Mouse (Mus musculus) T-helper 2 cell (primary cell): ENCODE results near the gene Grin3b.

Source experiments
- in situ Hi-C: fragments of 300-600 bp; cut with MboI, MseI; formaldehyde crosslinking; loops from one replicate; pipeline ENCODE4 v1.15.1; 2025; ENCODE audit warnings: high pct_unique_total_duplicates

Gene Grin3b

DNA sequence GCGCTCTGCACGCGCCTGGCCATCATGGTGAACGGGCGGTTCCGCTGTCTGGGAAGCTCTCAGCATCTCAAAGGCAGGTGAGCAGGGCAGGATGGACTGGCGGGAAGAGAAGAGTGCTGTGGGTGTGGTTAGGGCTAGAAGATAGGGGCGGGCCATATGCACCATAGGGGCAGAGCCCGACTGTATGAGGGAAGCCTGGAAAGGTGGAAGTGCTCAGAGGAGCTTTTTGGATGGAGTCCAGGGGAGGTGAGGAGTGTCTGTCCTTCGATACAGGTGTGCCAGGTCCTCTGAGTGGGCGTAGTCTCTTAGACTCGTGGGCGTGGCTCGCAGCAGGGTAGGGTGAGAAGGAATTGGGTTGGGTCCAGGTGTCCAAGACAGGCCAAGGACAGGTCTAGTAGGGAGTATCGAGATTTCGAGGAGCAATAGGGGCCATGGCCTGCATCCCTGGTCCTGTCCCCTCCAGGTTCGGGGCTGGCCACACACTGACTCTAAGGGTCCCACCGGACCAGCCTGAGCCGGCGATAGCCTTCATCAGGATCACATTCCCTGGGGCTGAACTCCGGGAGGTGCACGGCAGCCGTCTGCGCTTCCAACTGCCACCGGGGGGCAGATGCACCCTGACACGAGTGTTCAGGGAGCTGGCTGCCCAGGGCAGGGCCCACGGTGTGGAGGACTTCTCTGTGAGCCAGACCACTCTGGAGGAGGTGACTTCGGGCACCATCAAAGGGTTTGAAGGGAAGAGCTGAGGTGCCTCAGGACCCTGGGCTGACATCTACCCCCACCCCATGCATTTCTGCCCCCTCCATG is 44.2 kb downstream of the Grin3b start:
- in situ Hi-C loops: no loop called here

DNA sequence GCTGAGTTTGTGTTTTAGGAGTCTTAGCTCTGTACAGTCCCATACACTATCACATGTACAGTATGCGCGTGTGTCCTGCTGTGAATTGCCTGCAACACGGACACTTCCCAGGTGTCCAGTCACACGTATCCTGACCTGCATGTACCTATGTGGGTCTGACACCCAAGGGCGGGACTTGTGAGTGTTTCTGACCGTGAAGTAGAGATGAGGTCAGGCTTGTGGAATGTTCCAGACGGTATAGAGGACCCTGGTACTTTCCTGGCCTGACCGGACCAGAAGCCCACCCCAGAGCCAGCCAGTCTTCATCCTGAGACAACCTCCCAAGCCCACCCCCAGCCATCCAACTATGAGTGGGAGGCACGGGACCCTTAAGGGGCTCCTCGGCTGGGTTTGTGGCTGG is 45.1 kb downstream of the Grin3b start:
- in situ Hi-C loops: no loop called here

DNA sequence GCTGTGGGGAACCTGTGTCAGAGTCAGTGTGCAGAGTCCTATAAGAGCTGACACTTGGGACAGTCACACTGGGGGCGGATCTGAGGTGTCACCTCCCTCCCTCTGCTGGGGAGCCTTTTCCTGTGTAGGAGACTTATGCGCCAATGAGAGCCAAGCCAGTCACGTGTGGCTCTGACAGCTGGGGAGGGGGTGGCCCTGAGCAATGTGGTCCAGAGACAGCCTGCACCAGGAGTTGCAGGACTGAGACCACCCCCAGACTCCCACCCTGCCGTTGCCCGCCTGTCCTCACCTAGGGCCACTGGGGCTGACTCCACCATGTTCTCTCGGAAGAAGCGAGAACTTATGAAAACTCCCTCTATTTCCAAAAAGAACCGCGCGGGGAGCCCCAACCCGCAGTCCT is 46.0 kb downstream of the Grin3b start, which contains the start of gene Arhgap45:
Gene Arhgap45 (plus strand): TSS at position 143 of the 400 bp plus-strand sequence.
- in situ Hi-C loops: no loop called here

- in situ Hi-C loops: no loop called here
Measured at GRCm38 (mm10) chr10:80016931-80017330, 46.4 kb downstream of the Grin3b start.

DNA sequence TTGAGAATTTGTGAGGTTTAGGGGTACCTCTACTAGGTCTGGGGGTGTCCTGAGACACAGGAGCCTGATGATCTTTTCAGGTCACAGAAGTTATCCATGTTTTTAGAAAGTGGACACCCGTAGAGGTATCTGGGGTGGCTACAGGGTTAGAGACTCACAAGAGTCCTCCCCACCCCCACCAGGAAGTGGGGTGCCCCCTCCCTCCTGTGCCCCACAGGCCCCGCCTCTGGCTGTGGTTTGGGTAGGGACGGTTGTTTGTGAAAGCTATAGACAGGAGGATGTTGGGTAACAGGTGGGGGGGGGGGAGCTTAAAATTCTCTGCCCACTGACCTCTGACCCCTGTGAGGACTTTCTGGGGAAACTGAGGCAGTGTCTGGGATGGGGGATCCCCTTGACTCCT is 46.8 kb downstream of the Grin3b start:
- in situ Hi-C loops: no loop called here

- in situ Hi-C loops: no loop called here
Measured at GRCm38 (mm10) chr10:80017771-80018170, 47.3 kb downstream of the Grin3b start.

GRCm38 (mm10) chr10:80018739-80019297 is 48.3 kb downstream of the Grin3b start:
- in situ Hi-C loops: no loop called here

DNA sequence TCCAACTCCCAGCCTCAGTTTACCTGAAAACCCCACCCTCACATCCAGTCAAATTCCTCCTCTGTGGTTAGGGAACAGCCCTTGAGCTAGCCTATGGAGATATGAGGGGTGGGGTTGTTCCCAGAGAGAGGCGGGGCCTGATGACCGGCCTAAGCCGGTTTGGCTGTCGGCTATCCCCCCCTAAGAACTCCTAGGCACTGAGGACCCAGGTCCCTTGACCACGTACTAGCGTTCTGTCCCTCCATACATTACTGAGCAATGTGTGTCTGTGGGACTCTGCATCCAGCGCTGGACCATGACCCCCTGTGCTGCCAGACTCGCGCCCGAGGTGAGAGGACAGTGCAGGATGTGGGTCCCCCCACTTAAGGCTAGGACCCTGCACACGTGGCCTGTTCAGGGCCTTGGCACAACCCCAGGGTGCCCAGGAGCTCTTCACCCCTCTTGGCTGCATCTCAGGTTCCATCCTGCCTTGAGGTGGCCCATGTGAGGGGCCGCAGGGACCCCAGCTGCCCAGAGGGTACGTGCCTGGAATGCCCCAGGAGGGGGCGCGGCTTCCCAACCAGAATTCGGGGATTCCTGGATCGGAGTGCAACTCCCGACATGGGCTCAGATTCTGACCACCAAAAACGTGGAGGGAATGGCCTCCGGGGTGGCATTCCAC is 49.1 kb downstream of the Grin3b start:
- in situ Hi-C loops: no loop called here

GRCm38 (mm10) chr10:80020191-80020590 is 49.7 kb downstream of the Grin3b start:
- in situ Hi-C loops: no loop called here

DNA sequence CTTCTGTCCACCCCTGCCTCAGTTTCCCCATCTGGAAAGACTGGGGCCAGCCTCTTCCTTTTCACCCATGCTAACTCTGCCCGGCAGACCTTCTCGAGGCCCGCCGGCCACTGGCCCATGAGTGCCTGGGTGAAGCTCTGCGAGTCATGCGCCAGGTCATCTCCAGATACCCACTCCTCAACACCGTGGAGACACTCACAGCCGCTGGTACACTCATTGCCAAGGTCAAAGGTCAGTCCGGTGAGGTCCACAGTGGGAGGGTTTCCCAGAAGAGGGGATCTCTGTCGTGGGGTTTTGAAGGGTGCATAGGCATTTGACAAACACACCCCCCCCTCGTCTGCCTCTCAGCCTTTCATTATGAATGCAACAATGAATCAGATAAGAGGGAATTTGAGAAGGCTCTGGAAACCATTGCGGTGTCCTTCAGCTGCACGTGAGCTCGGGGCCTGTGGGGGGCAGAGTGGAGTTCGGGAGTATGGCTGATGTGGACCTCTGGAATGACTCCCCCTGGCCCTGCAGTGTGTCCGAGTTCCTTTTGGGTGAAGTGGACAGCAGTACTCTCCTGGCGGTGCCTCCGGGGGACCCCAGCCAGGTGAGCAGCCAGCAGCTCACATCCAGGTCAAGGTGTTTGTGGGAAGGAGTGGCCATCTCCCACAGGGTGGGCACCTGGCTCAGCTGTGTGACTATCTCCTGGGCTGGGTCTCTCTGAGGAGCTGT is 50.2 kb downstream of the Grin3b start:
- in situ Hi-C loops: no loop called here

GRCm38 (mm10) chr10:80021320-80021641 is 50.8 kb downstream of the Grin3b start:
- in situ Hi-C loops: no loop called here

DNA sequence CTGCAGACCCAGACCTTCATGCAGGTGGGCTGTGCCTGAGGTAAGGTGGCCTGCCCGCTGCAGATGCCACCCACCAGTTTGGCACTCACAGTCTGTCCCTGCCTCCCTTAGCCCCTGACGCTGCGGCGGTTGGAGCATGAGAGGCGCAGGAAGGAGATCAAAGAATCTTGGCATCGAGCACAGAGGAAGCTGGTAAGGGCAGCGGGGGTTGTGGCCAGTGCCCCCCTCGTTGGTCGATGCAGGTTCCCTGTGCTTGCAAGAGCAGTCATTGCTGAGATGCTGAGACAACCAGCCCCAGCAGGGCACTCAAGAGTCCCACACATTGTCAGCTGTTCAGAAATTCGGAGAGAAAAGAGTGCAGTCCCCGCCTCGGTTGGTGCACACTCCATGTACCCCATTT is 51.6 kb downstream of the Grin3b start:
- in situ Hi-C loops: no loop called here

GRCm38 (mm10) chr10:80022806-80023205 is 52.3 kb downstream of the Grin3b start:
- in situ Hi-C loops: no loop called here

- in situ Hi-C loops: no loop called here
Measured at GRCm38 (mm10) chr10:80023758-80024157, 53.2 kb downstream of the Grin3b start.

GRCm38 (mm10) chr10:80024229-80025043 is 53.9 kb downstream of the Grin3b start:
- in situ Hi-C loops: no loop called here

DNA sequence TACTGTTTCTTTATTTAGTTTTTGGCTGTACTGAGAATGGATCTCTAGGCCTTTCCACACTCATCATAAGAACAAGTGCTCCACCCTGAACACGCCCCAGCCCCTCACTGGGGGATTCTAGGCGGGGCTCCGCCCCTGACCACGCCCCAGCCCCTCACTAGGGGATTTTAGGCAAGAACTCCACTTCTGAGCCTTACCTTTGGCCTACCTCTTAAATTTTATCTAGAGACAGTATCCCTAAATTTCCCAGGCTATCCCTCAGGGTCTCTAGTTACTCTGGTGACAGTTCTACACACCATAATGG is 54.5 kb downstream of the Grin3b start:
- in situ Hi-C loops: no loop called here

DNA sequence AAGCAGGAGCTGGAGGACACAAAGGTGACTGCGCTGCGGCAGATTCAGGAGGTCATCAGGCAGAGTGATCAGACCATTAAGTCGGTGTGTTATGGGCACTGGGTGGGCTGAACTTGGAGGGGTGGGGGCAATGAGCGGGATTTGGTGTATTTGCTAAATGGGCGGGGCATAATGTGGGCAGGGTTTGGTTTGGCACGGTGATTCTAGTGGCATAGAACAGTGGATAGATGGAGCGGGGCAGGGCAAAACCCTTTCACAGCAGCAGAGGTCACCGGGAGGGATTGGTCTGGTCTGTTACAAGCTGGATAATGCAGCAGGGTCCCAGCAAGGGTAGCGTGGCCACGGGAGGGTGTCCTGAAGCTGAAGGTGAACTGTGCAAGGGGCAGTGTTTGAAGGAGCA is 54.9 kb downstream of the Grin3b start:
- in situ Hi-C loops: no loop called here

GRCm38 (mm10) chr10:80025889-80026288 is 55.4 kb downstream of the Grin3b start:
- in situ Hi-C loops: no loop called here
